Mouse (Mus musculus): ENCODE results near the gene Irgm1. TPM values are rescaled to one million over a fixed set of nuclear protein-coding genes. Genes with fewer than 3 reads are reported as not detected.
"Not testable (repeated sequence)": the region's sequence is repeated elsewhere in the genome, so short reads cannot be mapped to it uniquely, and the experiment has no call there.

The Irgm1 gene
- polyA plus RNA-seq, 1 experiment from 2014 or later = 16.3 TPM

DNA sequence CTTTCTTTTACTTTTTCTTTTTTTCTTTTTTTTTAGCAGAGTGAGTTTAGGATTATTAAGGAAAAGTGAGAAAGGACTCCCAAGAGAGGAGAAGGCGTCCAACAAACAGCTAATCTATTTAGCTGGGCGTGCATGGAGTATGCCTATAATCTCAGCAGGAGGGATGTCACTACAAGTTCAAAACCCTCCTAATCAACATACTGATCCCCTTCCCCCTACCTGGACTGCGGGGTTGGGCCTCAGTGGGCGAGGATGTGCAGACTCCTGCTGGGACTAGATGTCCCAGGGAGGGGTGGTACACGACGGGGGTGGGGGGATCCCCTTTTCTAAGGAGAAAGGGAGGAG, 44.8 kb downstream of the Irgm1 start:
- WGBS (ENCODE audit: insufficient replicate concordance) = 3% methylated on average over 6 of the region's 6 CpGs
- H3K9ac ChIP-seq = peak overlapping the region; percentile 62
- no peak overlapping the region for H3K27ac ChIP-seq
- peaks cover 34% of the 10 kb centered on the region for H3K4me1 ChIP-seq
- H3K9me3 ChIP-seq (replicated peaks) = 0 out of 2 replicates have a peak, but pooled peaks cover 4% of the 10 kb centered on the region
- H3K36me3 ChIP-seq = no peaks in the 10 kb centered on the region
- peak overlapping the region; percentile 80 for H3K4me2 ChIP-seq
- no peak for ATAC-seq
- peak overlapping the region; percentile 61 for H3K4me3 ChIP-seq
- H3K27me3 ChIP-seq (replicated peaks) = peaks cover 30% of the 10 kb centered on the region

DNA sequence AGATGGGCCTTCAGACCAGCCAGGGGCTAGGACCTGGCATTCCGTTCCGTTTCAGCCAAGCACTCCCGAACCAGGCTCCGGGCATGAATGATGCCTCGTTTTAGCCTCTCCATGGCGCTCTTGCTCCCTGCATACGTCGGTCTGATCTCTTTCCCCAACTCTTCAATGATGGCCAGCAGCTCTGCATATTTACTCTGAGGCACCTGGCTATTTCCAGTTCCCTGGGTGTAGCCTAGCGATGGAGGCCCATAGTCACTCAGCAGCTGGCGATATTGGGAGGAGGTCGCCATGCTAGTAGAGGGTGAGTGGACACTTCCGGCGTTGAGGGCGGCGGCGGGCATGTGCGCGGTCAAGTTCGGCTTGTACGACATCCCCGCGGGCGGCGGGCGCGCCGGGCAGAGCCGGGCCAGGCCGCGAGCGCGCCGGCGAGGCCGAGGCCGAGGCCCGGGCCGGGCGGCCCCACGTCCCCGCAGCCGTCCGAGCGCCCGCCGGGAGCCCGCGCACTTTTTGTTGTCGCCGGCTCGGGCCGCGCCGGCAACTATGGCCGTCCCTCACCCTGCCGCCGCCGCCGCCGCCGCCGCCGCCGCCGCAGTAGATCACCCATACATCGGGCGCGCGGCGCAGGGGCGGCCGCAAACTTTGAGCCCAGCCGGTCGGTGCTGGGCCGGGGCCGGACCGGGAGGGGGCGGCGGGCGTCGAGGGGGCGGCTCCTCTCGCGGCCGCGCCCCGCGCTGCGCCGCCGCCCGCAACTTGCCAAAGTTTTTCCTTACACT, 45.3 kb downstream of the Irgm1 start, which contains the start of the genes Trim7 and Gm12184:
Trim7 (plus strand) TSS at position 162 of the 773 bp plus-strand sequence.
Gm12184 (minus strand) TSS at position 677 of the 773 bp plus-strand sequence.
- H3K4me3 ChIP-seq = peak within 1 kb of the TSS; percentile 61
- H3K9ac ChIP-seq = peak within 1 kb of the TSS; percentile 62
- H3K4me2 ChIP-seq = peak within 1 kb of the TSS; percentile 80

DNA sequence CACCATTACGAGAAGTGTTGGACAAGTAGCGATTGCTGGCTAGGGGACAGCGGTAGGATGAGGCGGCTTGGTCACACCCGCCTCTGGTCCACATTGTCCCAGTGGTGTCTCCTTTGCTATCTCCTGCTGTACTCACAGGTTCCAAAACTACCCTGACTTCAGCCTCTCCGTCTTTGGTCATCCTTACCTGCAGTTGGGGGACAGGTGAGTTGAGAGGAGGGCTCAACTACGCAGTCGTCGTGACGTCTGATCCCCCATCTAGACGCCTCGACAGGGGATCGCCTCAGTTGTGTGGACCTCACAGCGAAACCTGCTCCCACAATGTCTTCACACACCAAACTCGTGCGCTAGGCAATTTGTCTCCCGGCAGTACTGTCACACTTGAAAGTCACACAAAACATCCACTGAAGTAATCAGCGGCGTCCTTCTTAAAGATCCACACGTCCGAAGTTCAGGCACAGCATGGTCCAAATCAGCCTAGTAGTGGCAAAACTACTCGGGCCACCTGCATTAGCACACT, 47.1 kb downstream of the Irgm1 start:
- no peak for ATAC-seq
- peak overlapping the region; percentile 45 for H3K9ac ChIP-seq
- H3K27ac ChIP-seq = no peak overlapping the region
- 0 out of 2 replicates have a peak, but pooled peaks cover 4% of the 10 kb centered on the region for H3K9me3 ChIP-seq (replicated peaks)
- H3K4me2 ChIP-seq = peak overlapping the region; percentile 78
- H3K4me1 ChIP-seq = peaks cover 48% of the 10 kb centered on the region
- WGBS (ENCODE audit: insufficient replicate concordance) = 6% methylated on average over 22 of the region's 22 CpGs
- peaks cover 30% of the 10 kb centered on the region for H3K27me3 ChIP-seq (replicated peaks)
- no peaks in the 10 kb centered on the region for H3K36me3 ChIP-seq
- peak overlapping the region; percentile 55 for H3K4me3 ChIP-seq

More for the DNA sequence above, 45.3 kb downstream of the Irgm1 start, which contains the start of the genes Trim7 and Gm12184:
- H3K36me3 ChIP-seq; H3K27ac ChIP-seq; H3K9me3 ChIP-seq (replicated peaks): not testable (repeated sequence)
- peak; percentile 73 for ATAC-seq
- Histone ChIP-seq H3K27me3 (replicated peaks) (peaks cover 30% of the 10 kb centered on the region), H3K4me1 (peaks cover 34% of the 10 kb centered on the region)
- WGBS (ENCODE audit: insufficient replicate concordance) = under 1% methylated on average over 41 of the region's 92 CpGs

DNA sequence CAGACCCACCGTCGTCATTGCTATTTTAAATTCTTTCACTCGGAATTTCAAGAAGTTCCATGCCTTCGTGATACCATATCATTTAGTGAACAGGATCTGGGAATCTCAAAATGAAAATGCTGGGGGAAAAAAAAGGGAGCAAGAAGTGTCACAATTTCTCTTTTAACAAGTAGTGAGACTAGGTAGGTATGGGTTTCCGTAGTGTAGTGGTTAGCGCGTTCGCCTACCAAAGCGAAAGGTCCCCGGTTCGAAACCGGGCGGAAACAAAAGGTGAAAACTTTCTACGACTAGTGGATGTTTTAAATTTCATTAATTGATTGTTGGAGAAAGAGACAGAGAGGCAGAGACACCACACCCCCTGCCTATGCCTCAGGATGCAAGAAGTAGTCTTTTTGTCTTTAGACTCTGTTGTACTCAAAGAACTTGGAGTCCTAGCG, 47.9 kb downstream of the Irgm1 start:
- peak overlapping the region; percentile 78 for H3K4me2 ChIP-seq
- WGBS (ENCODE audit: insufficient replicate concordance) = under 1% methylated on average over 15 of the region's 15 CpGs
- peak; percentile 74 for ATAC-seq
- H3K36me3 ChIP-seq = no peaks in the 10 kb centered on the region
- H3K9ac ChIP-seq = peak overlapping the region; percentile 45
- H3K27ac ChIP-seq = no peak overlapping the region
- peaks cover 56% of the 10 kb centered on the region for H3K4me1 ChIP-seq
- H3K4me3 ChIP-seq = peak overlapping the region; percentile 55
- H3K9me3 ChIP-seq (replicated peaks) = 0 out of 2 replicates have a peak, but pooled peaks cover 4% of the 10 kb centered on the region
- H3K27me3 ChIP-seq (replicated peaks) = peaks cover 30% of the 10 kb centered on the region

DNA sequence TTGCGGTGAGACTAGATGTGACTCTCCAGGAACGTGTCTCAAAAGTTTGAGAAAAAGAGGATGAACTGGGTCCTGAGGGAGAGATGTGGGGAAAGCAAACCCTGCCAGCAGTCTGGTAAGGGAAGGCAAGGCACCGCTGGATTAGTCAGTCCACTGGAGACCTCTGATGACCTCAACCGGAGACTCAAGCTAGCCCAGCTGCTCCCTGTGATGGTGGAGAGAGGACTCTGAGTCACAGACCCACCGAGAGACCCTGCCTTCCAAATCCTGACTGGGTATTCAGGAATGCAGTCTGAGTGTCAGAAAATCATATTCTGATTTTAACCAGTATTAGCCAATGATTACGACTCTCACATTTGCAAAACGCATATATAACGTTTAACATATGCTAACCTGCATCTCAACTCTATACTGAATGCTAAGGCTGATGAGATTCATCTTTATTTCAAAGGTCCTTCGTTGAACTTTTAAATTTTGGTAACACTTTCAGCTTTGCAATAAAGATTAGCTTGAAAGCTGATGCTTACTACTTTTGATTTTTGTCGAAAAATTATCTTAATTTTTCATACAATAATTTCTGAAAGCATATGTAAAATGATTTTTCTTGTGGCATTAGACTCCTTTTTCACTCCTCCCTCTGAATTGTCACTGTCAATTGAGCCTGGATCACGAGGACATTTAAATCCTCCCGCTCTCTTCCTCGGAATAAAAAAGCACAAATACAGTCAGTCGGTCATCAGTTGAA, 48.5 kb downstream of the Irgm1 start:
- Histone ChIP-seq H3K27me3 (replicated peaks) (peaks cover 27% of the 10 kb centered on the region), H3K27ac (no peak overlapping the region), H3K4me2 (peak overlapping the region; percentile 78), H3K9ac (0 out of 2 replicates have a peak overlapping the region, but pooled peaks have one; percentile 13), H3K4me3 (peak overlapping the region; percentile 55), H3K36me3 (no peaks in the 10 kb centered on the region), H3K9me3 (replicated peaks) (0 out of 2 replicates have a peak, but pooled peaks cover 3% of the 10 kb centered on the region), H3K4me1 (peaks cover 57% of the 10 kb centered on the region)
- WGBS (ENCODE audit: insufficient replicate concordance) = 32% methylated on average over 14 of the region's 14 CpGs
- ATAC-seq = no peak

DNA sequence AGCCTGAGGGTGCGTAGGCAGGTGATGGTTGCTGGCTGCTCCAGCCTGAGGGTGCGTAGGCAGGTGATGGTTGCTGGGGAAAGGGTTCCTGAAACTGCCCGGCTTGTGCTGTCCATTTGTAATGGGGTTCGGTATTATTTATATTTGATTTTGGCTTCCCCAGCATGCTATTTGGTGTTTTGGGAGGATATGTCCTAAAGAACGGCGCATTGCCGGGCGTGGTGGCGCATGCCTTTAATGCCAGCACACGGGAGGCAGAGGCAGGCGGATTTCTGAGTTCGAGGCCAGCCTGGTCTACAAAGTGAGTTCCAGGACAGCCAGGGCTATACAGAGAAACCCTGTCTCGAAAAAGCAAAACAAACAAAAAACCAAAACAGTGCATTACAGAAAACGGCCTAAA, 50.2 kb downstream of the Irgm1 start:
- not testable (repeated sequence) for ATAC-seq; H3K4me3 ChIP-seq; H3K9me3 ChIP-seq (replicated peaks); H3K27ac ChIP-seq; H3K9ac ChIP-seq; H3K4me2 ChIP-seq; H3K36me3 ChIP-seq
- Histone ChIP-seq H3K27me3 (replicated peaks) (peaks cover 15% of the 10 kb centered on the region), H3K4me1 (peaks cover 50% of the 10 kb centered on the region)
- 82% methylated on average over 14 of the region's 14 CpGs for WGBS (ENCODE audit: insufficient replicate concordance)

DNA sequence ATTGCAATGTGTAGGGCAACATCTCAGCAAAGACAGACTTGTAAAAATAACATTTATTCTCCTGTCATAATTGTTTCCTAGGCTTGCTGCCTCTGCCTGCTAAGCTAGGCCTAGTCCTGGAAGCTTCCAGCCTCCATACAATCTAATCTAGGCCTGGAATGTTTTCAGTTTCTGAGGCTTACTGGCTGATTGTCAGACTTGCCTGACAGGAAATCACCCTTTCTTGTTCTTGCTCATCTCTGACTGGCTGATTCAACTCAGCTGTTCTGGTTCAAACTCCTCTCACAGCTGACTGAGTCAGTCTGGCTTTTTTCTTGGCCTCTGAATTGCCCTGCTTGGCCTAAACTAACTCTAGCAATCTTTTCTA, 51.2 kb downstream of the Irgm1 start:
- Histone ChIP-seq H3K4me1 (peaks cover 60% of the 10 kb centered on the region), H3K36me3 (peaks cover 6% of the 10 kb centered on the region), H3K9ac (no peak overlapping the region; the same call in 1 of the 2 replicates), H3K4me2 (no peak overlapping the region), H3K9me3 (replicated peaks) (no peaks in the 10 kb centered on the region), H3K27ac (peak overlapping the region; percentile 43; the same call in 1 of the 2 replicates), H3K4me3 (no peak overlapping the region), H3K27me3 (replicated peaks) (peaks cover 15% of the 10 kb centered on the region)
- no peak for ATAC-seq

DNA sequence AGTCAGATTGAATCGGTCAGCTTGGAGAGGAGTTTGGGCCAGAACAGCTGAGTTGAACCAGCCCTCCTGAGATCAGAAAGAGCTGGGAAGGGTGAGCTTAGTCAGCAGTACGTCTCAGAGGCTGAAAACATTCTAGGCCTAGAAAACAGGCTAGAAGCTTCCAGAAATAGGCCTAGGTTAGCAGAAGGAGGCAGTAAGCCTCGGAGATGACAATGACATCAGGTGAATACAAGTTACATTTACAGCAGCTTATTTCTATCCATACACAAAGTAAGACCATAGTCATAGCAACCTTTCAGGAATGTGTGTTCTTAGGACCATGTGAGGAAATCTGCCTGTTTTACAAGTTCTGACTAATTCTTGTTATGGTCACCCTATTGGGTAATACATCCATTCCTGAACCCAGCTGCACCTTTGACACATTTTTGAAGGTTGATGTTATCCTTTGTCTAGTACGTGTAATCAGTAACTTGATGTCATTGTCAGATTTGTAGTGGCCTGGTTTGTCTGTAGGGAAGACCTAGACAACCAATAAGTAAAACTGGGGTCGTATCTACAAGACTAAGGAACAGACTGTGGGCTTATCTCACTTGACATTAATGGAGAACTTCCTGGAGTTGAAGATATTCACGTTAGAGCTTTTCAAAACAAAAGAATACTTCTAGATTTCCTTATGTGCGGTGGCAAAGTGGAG, 51.7 kb downstream of the Irgm1 start:
- Histone ChIP-seq H3K4me3 (no peak overlapping the region), H3K9me3 (replicated peaks) (no peaks in the 10 kb centered on the region), H3K27ac (peak overlapping the region; percentile 43; the same call in 1 of the 2 replicates), H3K27me3 (replicated peaks) (peaks cover 11% of the 10 kb centered on the region), H3K9ac (no peak overlapping the region), H3K4me2 (no peak overlapping the region), H3K4me1 (peaks cover 61% of the 10 kb centered on the region), H3K36me3 (peaks cover 11% of the 10 kb centered on the region)
- 39% methylated on average over 7 of the region's 7 CpGs for WGBS (ENCODE audit: insufficient replicate concordance)
- no peak for ATAC-seq

DNA sequence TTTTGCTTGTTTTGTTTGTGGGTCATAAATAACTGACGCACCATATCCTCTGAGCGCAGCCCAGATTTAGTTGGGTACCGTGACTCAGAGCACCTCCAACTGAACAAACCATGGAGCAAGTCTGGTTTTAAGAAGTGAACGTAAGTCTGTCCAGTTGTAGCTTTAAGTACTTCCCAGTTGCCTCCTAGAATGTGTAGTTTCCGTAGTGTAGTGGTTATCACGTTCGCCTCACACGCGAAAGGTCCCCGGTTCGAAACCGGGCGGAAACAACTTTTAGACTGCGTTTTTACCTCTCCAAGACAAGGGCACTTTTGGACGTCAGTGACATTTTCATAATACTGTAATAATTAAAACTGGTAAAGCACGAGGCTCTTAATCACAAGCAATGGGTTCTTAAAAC, 53.1 kb downstream of the Irgm1 start:
- peak overlapping the region; percentile 90 for H3K9ac ChIP-seq
- under 1% methylated on average over 16 of the region's 16 CpGs for WGBS (ENCODE audit: insufficient replicate concordance)
- peaks cover 21% of the 10 kb centered on the region for H3K36me3 ChIP-seq
- H3K4me2 ChIP-seq = peak overlapping the region; percentile 86
- H3K27ac ChIP-seq = peak overlapping the region; percentile 96
- peak overlapping the region; percentile 90 for H3K4me3 ChIP-seq
- no peaks in the 10 kb centered on the region for H3K9me3 ChIP-seq (replicated peaks)
- no peak for ATAC-seq
- no peaks in the 10 kb centered on the region for H3K27me3 ChIP-seq (replicated peaks)
- peaks cover 59% of the 10 kb centered on the region for H3K4me1 ChIP-seq

DNA sequence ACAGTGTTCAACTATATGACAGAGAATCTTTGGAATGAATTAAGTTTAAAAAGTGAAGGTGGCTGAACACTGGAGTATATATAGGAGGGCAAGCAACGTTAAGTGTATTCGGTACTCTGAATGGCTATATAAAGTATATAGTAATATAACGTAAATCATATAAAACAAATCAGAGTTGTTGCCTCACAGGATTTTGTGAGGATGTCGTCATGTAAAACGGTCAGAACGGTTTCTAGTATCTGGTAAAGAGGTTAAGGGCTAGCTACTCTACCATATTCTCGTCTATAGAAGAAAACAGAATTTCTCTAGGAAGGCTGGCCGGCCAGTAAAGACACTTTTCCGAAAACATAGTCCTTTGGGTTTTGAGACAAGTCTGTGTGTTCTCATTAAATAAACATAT, 53.7 kb downstream of the Irgm1 start:
- Histone ChIP-seq H3K27me3 (replicated peaks) (no peaks in the 10 kb centered on the region), H3K36me3 (peaks cover 26% of the 10 kb centered on the region), H3K9ac (peak overlapping the region; percentile 90), H3K4me2 (peak overlapping the region; percentile 86), H3K4me1 (peaks cover 60% of the 10 kb centered on the region), H3K4me3 (peak overlapping the region; percentile 90), H3K27ac (peak overlapping the region; percentile 96), H3K9me3 (replicated peaks) (no peaks in the 10 kb centered on the region)
- no peak for ATAC-seq
- 6% methylated on average over 9 of the region's 9 CpGs for WGBS (ENCODE audit: insufficient replicate concordance)

DNA sequence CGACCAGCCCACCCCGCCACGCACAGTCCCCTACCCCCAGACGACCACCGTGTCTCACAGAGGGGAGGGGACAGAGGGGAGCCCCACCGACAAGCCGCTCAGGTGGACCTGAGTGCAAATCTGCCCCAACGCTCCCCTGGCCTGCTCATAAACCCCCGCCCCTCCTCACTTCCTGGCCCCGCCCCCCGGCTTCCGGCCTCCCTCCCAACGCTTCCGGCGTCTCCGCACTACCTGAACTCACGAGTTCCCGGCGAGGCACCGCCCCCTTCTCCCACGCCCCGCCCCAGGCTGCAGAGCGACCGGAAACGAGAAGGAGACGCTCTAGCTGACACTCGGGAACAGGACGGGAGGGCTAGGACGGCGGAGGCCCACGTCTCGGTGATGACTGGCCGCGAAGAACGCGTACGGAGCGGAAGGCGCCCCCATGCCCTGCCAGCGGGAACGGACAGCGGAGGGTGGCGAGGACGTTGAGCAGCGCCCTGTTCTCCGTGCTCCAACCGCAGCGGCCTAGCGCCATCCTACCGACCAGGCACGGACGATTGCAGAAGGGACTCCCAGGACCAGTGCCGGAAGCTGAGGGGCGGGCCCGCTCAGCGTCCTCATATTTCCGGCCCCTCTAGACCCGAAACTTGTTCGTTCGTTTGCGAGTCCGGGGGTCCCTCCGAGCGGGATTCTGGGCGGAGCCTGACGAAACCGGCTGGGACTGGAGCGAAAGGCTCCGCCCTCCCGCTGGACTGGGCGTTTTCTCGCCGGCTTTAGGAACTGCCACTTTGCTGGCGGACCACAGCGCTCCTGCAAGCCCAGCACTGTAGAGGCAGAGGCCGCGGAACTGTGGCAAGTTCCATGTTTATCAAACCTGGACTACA, 54.5 kb downstream of the Irgm1 start, which contains the start of gene Trim41:
Trim41 (minus strand) TSS at position 554 of the 866 bp plus-strand sequence.
- peak; percentile 95 for ATAC-seq
- Histone ChIP-seq H3K36me3 (peaks cover 34% of the 10 kb centered on the region), H3K9me3 (replicated peaks) (no peaks in the 10 kb centered on the region), H3K27ac (peak within 1 kb of the TSS; percentile 96), H3K4me1 (peaks cover 57% of the 10 kb centered on the region), H3K9ac (peak within 1 kb of the TSS; percentile 90), H3K4me3 (peak within 1 kb of the TSS; percentile 90), H3K4me2 (peak within 1 kb of the TSS; percentile 86), H3K27me3 (replicated peaks) (no peaks in the 10 kb centered on the region)
- WGBS (ENCODE audit: insufficient replicate concordance) = under 1% methylated on average over 71 of the region's 77 CpGs
